Mouse (Mus musculus) layer of hippocampus, postnatal 14 days (tissue): ENCODE data around the gene Gnaq. TPM values are rescaled to one million over a fixed set of nuclear protein-coding genes. Genes with fewer than 3 reads are reported as not detected.
A peak's percentile ranks its signal among the peaks of the same experiment; 100 is the strongest.

Experiments used
- DNase-seq, 2 experiments: peaks; one replicate each; pipeline ENCODE4 v3.0.0; 2021 to 2022; ENCODE audit warnings: low spot score in 2 of 2, mixed read lengths in 1 of 2
- microRNA-seq, 2 experiments: library from miRNA; unstranded; fragments of <30 nt; microRNA quantifications; one replicate each; pipeline ENCODE4 v1.2.0; 2021
- total RNA-seq, 2 experiments: library from RNA; stranded (reverse); gene quantifications; 2 replicates each; pipeline ENCODE4 v1.2.3; 2021

The Gnaq gene
- total RNA-seq, 2 experiments from 2014 or later: 206 TPM

DNA sequence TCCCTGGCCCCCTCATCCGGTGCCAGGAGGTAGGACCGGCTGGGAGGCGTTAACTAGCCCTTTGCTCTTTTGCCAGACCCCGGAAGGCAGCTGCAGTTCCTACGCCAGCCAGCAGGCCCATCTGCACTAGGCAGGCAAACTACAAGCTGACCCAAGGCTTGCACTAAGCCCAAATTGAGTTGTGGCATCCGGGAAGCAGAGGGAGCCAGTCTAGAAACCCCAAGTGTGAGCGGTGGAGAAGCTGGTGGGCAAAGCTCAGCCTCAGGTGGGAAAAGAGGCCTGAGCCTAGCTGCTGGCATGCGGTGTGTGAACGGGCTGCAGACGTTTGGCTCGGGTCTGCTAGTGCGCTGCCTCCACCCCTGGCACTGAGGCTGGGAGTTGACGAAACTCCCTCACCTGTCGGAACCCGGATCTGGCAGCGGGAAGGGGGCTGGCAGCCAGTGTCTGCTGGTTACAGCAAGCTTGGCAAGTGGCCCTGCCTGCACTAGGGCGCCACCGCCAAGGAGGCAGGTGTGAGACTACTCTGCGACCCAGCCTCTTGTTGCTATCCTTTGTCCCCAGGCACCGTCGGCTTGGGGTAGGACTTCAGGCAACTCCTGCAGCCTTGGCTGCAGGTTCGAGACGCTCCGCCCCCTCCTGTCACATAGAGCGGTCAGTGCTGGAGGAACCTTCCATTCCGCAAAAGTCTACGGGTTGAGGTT lies 303.1 kb downstream of the Gnaq start, which contains the start of gene Gna14:
TSS of gene Gna14 (plus strand) at position 232 of the 701 bp plus-strand sequence.
- peak; percentile 20 to 37 for DNase-seq

DNA sequence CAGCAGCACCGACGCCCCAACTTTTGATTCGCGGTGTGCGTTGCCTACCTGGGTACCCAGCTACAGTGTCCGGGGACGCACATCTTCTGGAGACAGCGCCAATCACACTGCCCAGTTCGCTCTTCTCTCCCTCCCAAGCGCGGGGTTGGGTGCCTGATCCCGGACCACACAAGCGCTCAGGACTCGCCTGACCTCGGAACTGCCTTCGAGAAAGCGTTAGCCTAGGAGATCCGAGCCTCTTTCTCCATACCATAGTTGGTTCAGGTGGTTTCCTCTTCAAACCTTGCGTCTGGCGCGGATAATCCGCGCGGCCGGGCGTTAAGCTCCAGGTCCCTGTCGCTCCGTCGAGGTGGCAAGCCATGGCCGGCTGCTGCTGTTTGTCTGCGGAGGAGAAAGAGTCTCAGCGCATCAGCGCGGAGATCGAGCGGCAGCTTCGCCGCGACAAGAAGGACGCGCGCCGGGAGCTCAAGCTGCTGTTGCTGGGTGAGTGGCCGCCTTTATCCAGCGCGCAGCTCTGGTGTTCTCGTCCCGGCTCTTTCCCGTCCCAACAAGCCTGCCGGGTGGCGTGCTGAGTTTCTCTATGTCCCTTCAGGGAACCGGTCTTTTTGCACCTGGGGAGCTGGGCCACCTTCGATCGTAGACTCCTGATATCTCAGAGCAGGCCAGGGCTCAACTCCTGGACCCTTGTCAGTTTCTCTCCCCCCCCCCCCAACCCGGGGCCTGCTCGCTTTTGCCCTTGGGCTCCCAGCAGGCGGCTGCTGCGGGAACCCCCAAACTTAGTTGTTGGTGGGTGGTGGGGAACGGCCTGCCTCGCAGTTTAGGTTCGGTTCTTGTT lies 303.9 kb downstream of the Gnaq start:
- no peak for DNase-seq

Small RNA genes lying within 50 kb of the gene (microRNA-seq; reads per million reads assigned to microRNA genes)
- 0 reads per million in 2 experiments for gene Mir496b

Other genes with a start within 250 kb of the Gnaq start
- gene Psat1, start 185.5 kb upstream of the Gnaq start, total RNA-seq: 100 to 1,000 TPM; 117 to 123 TPM
- 10 to 100 TPM; 11.7 to 12.6 TPM for gene Cep78, start 147.8 kb upstream of the Gnaq start, total RNA-seq